Mouse (Mus musculus) ES-Bruce4 (cell line): ENCODE measurements around the gene Gpsm1. TPM values are rescaled to one million over a fixed set of nuclear protein-coding genes. Genes with fewer than 3 reads are reported as not detected.

Source experiments
- H3K27ac ChIP-seq: 2 replicates; pipeline ENCODE4 v1.5.1; 2012; ENCODE audit warnings: low read length, inconsistent platforms; ENCODE audit not compliant: insufficient read depth
- H3K27me3 ChIP-seq: 2 replicates; pipeline ENCODE4 v1.6.1; 2012; ENCODE audit warnings: mild to moderate bottlenecking, low read length, inconsistent platforms; ENCODE audit not compliant: control insufficient read depth, poor library complexity, insufficient read depth, severe bottlenecking
- H3K36me3 ChIP-seq: 2 replicates; pipeline ENCODE4 v1.6.1; 2012; ENCODE audit warnings: inconsistent platforms, mild to moderate bottlenecking, low read length, moderate library complexity; ENCODE audit not compliant: control insufficient read depth, poor library complexity, insufficient read depth, severe bottlenecking
- H3K4me1 ChIP-seq: one replicate; pipeline ENCODE4 v1.8.1; 2011; ENCODE audit warnings: low read length; ENCODE audit not compliant: control insufficient read depth, insufficient read depth
- H3K4me3 ChIP-seq: 2 replicates; pipeline ENCODE4 v1.5.1; 2011; ENCODE audit warnings: low read depth, mild to moderate bottlenecking, low read length
- H3K9ac ChIP-seq: 2 replicates; pipeline ENCODE4 v1.6.1; 2012; ENCODE audit warnings: low read depth, mild to moderate bottlenecking, inconsistent platforms; ENCODE audit not compliant: poor library complexity, severe bottlenecking
- H3K9me3 ChIP-seq: replicated peaks from 2 replicates; pipeline ENCODE4 v1.6.1; 2012; ENCODE audit warnings: mild to moderate bottlenecking, low read length, inconsistent platforms; ENCODE audit not compliant: control insufficient read depth, poor library complexity, insufficient read depth, severe bottlenecking
- CTCF ChIP-seq: IDR thresholded peaks from one replicate; pipeline ENCODE4 v1.8.1; 2011; ENCODE audit warnings: low read depth, low read length
- EP300 ChIP-seq: IDR thresholded peaks from 2 replicates; pipeline ENCODE4 v1.6.1; 2011; ENCODE audit warnings: low read depth, low read length; ENCODE audit not compliant: insufficient read depth
- POLR2A ChIP-seq: IDR thresholded peaks from one replicate; pipeline ENCODE4 v1.8.1; 2011; ENCODE audit warnings: low read length; ENCODE audit not compliant: insufficient read depth
- polyA plus RNA-seq: library from polyadenylated mRNA; stranded (reverse); fragments of >200 nt; gene quantifications from 2 replicates; pipeline ENCODE4 v1.2.4, GENCODE M21; 2011; ENCODE audit warnings: low read depth; ENCODE audit not compliant: missing spikeins, insufficient read depth, insufficient read length

The Gpsm1 gene
- polyA plus RNA-seq, 1 experiment, result 16.3 TPM

DNA sequence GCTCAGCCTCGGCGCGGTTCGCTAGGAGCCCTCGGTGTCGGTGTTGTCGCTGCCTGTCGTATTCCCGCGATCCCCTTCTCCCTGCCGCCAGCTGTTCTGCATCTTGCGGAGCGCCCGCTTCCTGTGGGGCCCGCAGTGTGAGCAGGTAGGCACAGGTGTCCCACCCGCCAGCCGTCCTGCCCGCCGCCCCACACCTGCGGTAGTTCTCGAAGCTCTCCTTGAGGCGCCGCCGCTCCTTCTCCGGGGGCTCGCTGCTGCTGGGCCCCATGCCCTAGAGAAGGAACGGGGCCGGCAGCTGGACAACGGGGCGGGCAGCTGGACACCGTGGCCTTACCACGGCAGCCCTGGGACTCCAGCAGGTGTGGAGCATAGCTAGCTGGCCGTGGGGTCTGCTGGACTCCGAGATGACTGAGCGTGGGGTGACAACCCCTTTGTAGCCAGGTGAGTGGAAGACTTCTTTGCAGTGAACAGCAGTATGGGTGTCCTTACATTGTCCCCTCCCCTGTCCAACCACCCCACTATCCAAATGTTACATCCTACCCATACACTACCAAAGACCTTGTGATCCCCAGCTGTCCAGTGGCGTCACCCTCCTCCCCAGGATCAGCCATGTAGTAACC is 37.1 kb downstream of the Gpsm1 start:
- Histone ChIP-seq H3K9ac (peak overlapping the region; percentile 79), H3K4me3 (peak overlapping the region; percentile 68), H3K36me3 (no peaks in the 10 kb centered on the region), H3K9me3 (no peaks in the 10 kb centered on the region), H3K27me3 (no peaks in the 10 kb centered on the region), H3K27ac (no peak overlapping the region), H3K4me1 (peaks cover 1% of the 10 kb centered on the region)
- TF ChIP-seq EP300, result no peak
- TF ChIP-seq POLR2A, result no peak
- TF ChIP-seq CTCF, result no peak

DNA sequence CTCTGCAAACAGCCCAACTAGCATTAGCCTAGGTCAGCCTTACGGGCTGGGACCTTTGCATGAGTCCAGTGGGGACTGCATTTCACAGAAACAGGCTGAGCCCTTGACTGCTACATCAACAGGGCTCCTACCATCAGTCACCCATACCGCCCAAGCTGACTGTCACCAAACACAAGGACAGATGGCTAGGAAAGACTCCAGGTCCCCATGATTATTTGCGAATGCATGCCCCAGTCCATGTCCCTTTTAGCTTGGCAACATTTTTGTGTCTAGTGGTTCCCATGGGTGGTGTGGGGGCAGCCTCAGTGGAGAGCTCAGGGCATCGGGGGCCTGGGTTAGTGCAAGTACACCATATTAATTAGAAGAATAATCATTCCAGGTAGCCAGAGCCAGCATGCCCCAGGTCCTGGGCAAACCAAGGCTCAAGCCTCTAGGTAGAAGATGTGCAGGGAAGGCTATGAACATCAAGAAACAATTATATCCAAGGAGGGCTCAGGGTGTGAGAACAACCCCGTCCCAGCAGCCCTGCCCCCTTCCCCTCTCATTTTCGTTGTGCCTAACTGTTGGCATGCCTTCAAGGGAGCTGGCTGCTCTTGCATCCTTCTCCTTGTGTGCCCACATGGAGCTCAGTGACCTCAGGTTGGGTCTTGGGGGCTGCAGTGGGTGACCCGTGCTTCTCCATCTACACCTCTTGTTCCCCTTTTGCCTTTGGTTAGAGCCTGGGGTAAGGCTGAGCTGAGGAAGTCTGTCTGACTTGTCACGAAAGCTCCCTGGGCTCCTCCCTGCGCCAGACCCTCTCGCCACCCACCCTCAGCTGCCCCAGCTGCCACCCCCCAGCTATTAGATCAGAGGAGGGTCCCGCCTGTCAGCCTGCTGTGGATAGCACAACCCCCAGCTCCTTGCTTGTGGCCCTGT is 38.0 kb downstream of the Gpsm1 start:
- Histone ChIP-seq H3K9me3 (no peaks in the 10 kb centered on the region), H3K36me3 (no peaks in the 10 kb centered on the region), H3K27ac (no peak overlapping the region), H3K27me3 (no peaks in the 10 kb centered on the region), H3K4me3 (peak overlapping the region; percentile 68; the same call in 1 of the 2 replicates), H3K4me1 (peaks cover 1% of the 10 kb centered on the region), H3K9ac (peak overlapping the region; percentile 79; the same call in 1 of the 2 replicates)
- TF ChIP-seq POLR2A (no peak), EP300 (no peak), CTCF (no peak)

DNA sequence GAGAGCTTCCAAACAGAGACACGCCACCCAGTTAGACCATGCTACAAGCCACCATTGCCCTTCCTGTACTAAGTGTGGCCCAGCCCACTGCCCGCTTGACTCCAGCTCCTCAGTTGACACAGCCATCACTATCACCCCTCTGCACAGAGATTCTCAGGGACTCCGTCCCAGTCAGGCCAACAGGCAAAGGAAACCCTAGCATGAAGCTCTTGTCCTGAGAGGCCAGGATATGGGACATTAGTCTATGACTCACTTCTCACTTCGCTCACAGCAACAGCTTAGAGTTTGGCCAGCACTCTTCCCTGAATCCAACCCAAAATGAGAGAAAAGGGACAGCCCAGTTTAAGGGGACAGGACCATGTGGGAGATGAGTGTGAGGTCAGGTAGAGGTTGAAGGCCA is 39.1 kb downstream of the Gpsm1 start:
- Histone ChIP-seq H3K36me3 (no peaks in the 10 kb centered on the region), H3K9ac (no peak overlapping the region), H3K4me3 (no peak overlapping the region), H3K9me3 (no peaks in the 10 kb centered on the region), H3K27me3 (no peaks in the 10 kb centered on the region), H3K27ac (no peak overlapping the region), H3K4me1 (peaks cover 1% of the 10 kb centered on the region)
- no peak for TF ChIP-seq CTCF
- no peak for TF ChIP-seq POLR2A
- TF ChIP-seq EP300, result no peak

DNA sequence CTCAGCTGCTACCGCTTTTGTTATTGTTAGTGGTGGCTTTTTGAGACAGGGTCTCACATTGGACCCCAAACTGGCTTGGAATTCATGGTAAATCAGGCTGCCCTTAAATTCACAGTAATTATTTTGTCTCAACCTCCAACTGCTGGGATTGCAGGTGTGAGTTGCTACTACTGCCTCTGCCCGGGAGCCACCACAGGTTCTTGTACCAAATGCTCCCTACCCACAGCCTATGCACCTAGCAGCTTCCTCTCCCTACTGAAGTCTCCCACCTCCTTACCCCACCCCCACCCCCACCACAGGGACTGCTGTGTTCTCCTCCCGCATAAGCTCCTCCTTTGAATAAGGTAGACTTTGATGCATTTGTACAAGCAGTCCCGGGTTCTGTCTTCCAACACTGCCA is 40.9 kb downstream of the Gpsm1 start:
- H3K9me3 ChIP-seq, result no peaks in the 10 kb centered on the region
- H3K27ac ChIP-seq, result no peak overlapping the region
- no peaks in the 10 kb centered on the region for H3K27me3 ChIP-seq
- H3K36me3 ChIP-seq, result no peaks in the 10 kb centered on the region
- peaks cover 1% of the 10 kb centered on the region for H3K4me1 ChIP-seq
- no peak overlapping the region for H3K9ac ChIP-seq
- TF ChIP-seq POLR2A (no peak), CTCF (no peak), EP300 (no peak)
- H3K4me3 ChIP-seq, result no peak overlapping the region

DNA sequence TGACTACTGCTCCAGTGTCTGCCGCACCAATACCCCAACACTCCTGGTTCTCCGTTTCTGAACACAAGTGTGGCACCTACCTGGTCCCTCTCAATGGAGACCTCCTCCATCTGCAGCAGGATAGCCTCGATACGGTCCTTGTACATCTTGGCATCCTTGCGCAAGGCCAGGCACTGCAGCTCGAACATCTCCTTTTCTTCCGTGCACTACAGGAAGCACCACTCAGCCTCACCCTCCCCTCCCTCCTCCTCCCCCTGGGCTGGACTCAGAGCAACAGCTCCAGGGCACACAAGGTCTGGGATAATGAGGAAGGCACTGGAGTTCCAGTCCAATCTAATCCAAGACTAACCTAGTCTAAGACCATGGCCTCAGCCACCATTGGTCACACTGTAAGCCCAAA is 41.4 kb downstream of the Gpsm1 start:
- H3K27me3 ChIP-seq, result no peaks in the 10 kb centered on the region
- TF ChIP-seq POLR2A (no peak), CTCF (no peak), EP300 (no peak)
- no peak overlapping the region for H3K27ac ChIP-seq

DNA sequence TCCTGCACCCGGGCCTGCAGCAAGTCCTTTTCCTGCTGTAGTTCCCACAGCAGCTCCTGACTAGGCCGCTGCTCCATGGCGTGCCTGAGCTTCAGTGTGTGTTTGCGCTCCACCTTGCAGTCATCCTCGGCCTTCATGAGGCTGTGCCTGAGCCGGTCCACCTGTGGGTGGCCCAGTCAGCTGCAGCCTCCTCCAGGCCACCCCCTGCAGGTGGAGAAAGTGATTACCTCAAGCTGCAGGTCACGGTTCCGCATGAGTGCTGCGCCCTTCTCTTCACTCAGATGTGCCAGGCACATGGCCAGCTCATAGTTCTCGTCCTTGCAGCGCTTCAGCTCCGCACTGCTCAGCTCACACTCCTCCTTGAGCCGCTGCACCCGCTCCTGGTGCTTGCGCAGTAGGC is 42.2 kb downstream of the Gpsm1 start:
- Histone ChIP-seq H3K9ac (no peak overlapping the region), H3K4me3 (no peak overlapping the region), H3K36me3 (no peaks in the 10 kb centered on the region), H3K27me3 (no peaks in the 10 kb centered on the region), H3K27ac (no peak overlapping the region), H3K9me3 (no peaks in the 10 kb centered on the region), H3K4me1 (peaks cover 1% of the 10 kb centered on the region)
- TF ChIP-seq CTCF (peak; percentile 47), POLR2A (no peak), EP300 (no peak)

More for the DNA sequence above, 41.4 kb downstream of the Gpsm1 start:
- no peak overlapping the region for H3K9ac ChIP-seq
- no peak overlapping the region for H3K4me3 ChIP-seq
- H3K9me3 ChIP-seq, result no peaks in the 10 kb centered on the region
- H3K4me1 ChIP-seq, result peaks cover 1% of the 10 kb centered on the region
- H3K36me3 ChIP-seq, result no peaks in the 10 kb centered on the region
